9 mouse cellular contexts compared by ENCODE assay signal in genomic region chr6:47239376-47239921, GRCm38 (mm10).
DNase-seq lines count a peak whose midpoint lies in the region; ATAC-seq lines count a peak whose summit lies in the region.
"Had no signal": no experiment of that assay in that cellular context is flagged by ENCODE, and none has a peak within 500 bp of the region (broad histone marks: within the 10 kb centered on the region; RNA-seq: fewer than 3 reads in every experiment).

No protein-coding gene starts in this region.

- H3K4me3 ChIP-seq in embryonic facial prominence, embryonic 15.5 days (replicated peaks): no peak overlapping the region
- H3K4me3 ChIP-seq: liver, embryonic 15.5 days had no signal

- no peak overlapping the region for H3K27ac ChIP-seq in embryonic facial prominence, embryonic 15.5 days (replicated peaks)
- H3K27ac ChIP-seq: liver, embryonic 15.5 days had no signal

- WGBS in embryonic facial prominence, embryonic 15.5 days: 23% methylated on average over 3 of the region's 3 CpGs

- peak; percentile 65; the same call in 1 of the 2 replicates for ATAC-seq in embryonic facial prominence, embryonic 15.5 days (ENCODE audit: insufficient number of reproducible peaks, low FRiP score, low TSS enrichment, low read depth)

- H3K4me1 ChIP-seq in embryonic facial prominence, embryonic 15.5 days: peaks cover 12% of the 10 kb centered on the region

- H3K36me3 ChIP-seq in embryonic facial prominence, embryonic 15.5 days: no peaks in the 10 kb centered on the region
- H3K36me3 ChIP-seq: liver, embryonic 15.5 days had no signal

- no peaks in the 10 kb centered on the region for H3K9me3 ChIP-seq in embryonic facial prominence, embryonic 15.5 days (replicated peaks)
- H3K9me3 ChIP-seq: liver, embryonic 15.5 days had no signal

- no peaks in the 10 kb centered on the region for H3K27me3 ChIP-seq in embryonic facial prominence, embryonic 15.5 days
- H3K27me3 ChIP-seq: liver, embryonic 15.5 days had no signal

- H3K4me2 ChIP-seq in embryonic facial prominence, embryonic 15.5 days (replicated peaks): no peak overlapping the region
- H3K4me2 ChIP-seq: liver, embryonic 15.5 days had no signal

- DNase-seq in adrenal gland, adult (ENCODE audit: inconsistent age in 2 of 2, low spot score in 1 of 2): peak; percentile 21 to 65
- no peak for DNase-seq in adrenal gland, postnatal 4 days (ENCODE audit: low spot score in 2 of 2)
- peak; percentile 15 to 21 for DNase-seq in layer of hippocampus, postnatal 36 days
- peak; percentile 16 for DNase-seq in retina, adult 2 months (ENCODE audit: low read depth, low spot score)
- no peak for DNase-seq in T-cell, adult 2 months (ENCODE audit: low spot score)
- DNase-seq in c-Kit-positive CD71-positive TER-119-positive erythroid progenitor cells, embryonic 14.5 days (ENCODE audit: low spot score): no peak
- DNase-seq in heart, adult 18-20 months: no peak

- H3K9ac ChIP-seq in embryonic facial prominence, embryonic 15.5 days: no peak overlapping the region
- H3K9ac ChIP-seq: liver, embryonic 15.5 days had no signal

Comparison
In these comparisons a context has a peak if more than half of its experiments do, and no peak if none do; other contexts are left out.
1. DNase-seq: peak in adrenal gland, adult (2 of 2), layer of hippocampus, postnatal 36 days (2 of 2) and retina, adult 2 months (single experiment); none in adrenal gland, postnatal 4 days (0 of 2), T-cell, adult 2 months (single experiment), c-Kit-positive CD71-positive TER-119-positive erythroid progenitor cells, embryonic 14.5 days (single experiment) and heart, adult 18-20 months (0 of 2).